Mouse (Mus musculus) heart, adult 2 months (tissue): ENCODE data around the gene Slc25a36.

Experiments
- EP300 ChIP-seq: fragments of 200-500 bp; IDR thresholded peaks from 2 replicates; pipeline ENCODE4 v1.6.1; 2011; ENCODE audit warnings: low read depth, low read length, control low read depth; ENCODE audit not compliant: insufficient read depth
- POLR2A ChIP-seq: fragments of 200-500 bp; IDR thresholded peaks from 2 replicates; pipeline ENCODE4 v1.6.1; 2011; ENCODE audit warnings: mild to moderate bottlenecking, low read depth, low read length, control low read depth; ENCODE audit not compliant: insufficient read depth

DNA sequence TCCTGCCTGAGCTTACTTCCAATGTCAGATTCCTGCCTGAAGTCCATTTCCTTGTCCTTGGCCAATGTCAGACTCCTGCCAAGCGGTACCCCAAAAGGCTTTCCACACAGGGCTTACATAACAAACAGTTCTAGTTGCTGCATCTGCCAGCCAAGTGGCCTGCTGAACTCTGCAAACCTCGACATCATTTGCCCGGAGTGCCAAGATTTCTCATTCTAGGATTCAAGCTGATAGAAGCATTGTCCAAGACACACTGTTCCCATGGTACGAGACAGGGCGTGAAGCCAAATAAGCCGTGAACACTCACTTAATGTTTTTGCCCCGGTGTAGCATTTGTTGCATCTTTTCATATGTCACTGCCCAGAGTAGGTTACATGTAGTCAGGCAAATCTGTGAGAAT, 74.3 kb downstream of the Slc25a36 start:
- TF ChIP-seq POLR2A = no peak
- no peak for TF ChIP-seq EP300
